ENCODE assay signal across 23 mouse cellular contexts in genomic region chr3:32694211-32694610, GRCm38 (mm10).
"Had no signal": no experiment of that assay in that cellular context is flagged by ENCODE, and none has a peak within 500 bp of the region (broad histone marks: within the 10 kb centered on the region; RNA-seq: fewer than 3 reads in every experiment).

No protein-coding gene starts in this region.

- H3K4me3 ChIP-seq: left cerebral cortex, adult 2 months; limb, embryonic 12.5 days; limb, embryonic 15.5 days; lung, embryonic 15.5 days; midbrain, embryonic 12.5 days; midbrain, embryonic 15.5 days; neural tube, embryonic 13.5 days had no signal

- H3K36me3 ChIP-seq: limb, embryonic 12.5 days; limb, embryonic 15.5 days; lung, embryonic 15.5 days; midbrain, embryonic 12.5 days; midbrain, embryonic 15.5 days; neural tube, embryonic 13.5 days had no signal

- H3K27me3 ChIP-seq: limb, embryonic 12.5 days; limb, embryonic 15.5 days; lung, embryonic 15.5 days; midbrain, embryonic 12.5 days; midbrain, embryonic 15.5 days; neural tube, embryonic 13.5 days had no signal

- H3K4me1 ChIP-seq: limb, embryonic 12.5 days; limb, embryonic 15.5 days; lung, embryonic 15.5 days; midbrain, embryonic 12.5 days; midbrain, embryonic 15.5 days; neural tube, embryonic 13.5 days had no signal

- ATAC-seq: intestine, postnatal 0 days; liver, postnatal 0 days; midbrain, embryonic 15.5 days had no signal

- H3K27ac ChIP-seq: left cerebral cortex, adult 2 months; limb, embryonic 12.5 days; limb, embryonic 15.5 days; liver, embryonic 14.5 days; midbrain, embryonic 12.5 days; midbrain, embryonic 15.5 days; neural tube, embryonic 13.5 days; stomach, postnatal 0 days had no signal

- DNase-seq: kidney, adult 8-10 months; kidney, postnatal 25 days; layer of hippocampus, postnatal 36 days; left cerebral cortex, postnatal 4 days; liver, postnatal 0 days; lung, postnatal 14 days; lung, postnatal 4 days; right cerebral cortex, adult 18-20 months; right cerebral cortex, postnatal 14 days; right cerebral cortex, postnatal 4 days; thymus, adult 2 months; thymus, postnatal 14 days; thymus, postnatal 4 days had no signal
